Mouse (Mus musculus): ENCODE data around the gene Mecom. TPM values are rescaled to one million over a fixed set of nuclear protein-coding genes. Genes with fewer than 3 reads are reported as not detected.

Gene Mecom
- total and polyA plus RNA-seq, 2 experiments from 2014 or later: 1.9 to 3.9 TPM

- Histone ChIP-seq H3K9ac (no peak overlapping the region), H3K4me1 (ENCODE audit: insufficient read depth) (no peaks in the 10 kb centered on the region), H3K27me3 (ENCODE audit: insufficient read depth, low read length) (no peaks in the 10 kb centered on the region), H3K27ac (ENCODE audit: low read depth, low read length) (no peak overlapping the region), H3K36me3 (ENCODE audit: insufficient read depth) (no peaks in the 10 kb centered on the region), H3K4me2 (ENCODE audit: low read depth) (no peak overlapping the region), H3K4me3 (ENCODE audit: low read depth, low read length) (no peak overlapping the region), H3K9me3 (ENCODE audit: low read length) (no peaks in the 10 kb centered on the region)
- ATAC-seq (peak; percentile 42; the same call in 1 of the 2 replicates), DNase-seq (no peak)
- TF ChIP-seq CTCF (IDR thresholded peaks at IDR 0.05; ENCODE audit: low read depth): no peak
- 41% methylated on average over 6 of the region's 6 CpGs for WGBS
These were observed 193.7 kb downstream of the Mecom start for GRCm38 (mm10) chr3:30353878-30354727.

- H3K27ac ChIP-seq (ENCODE audit: low read depth, low read length): no peak overlapping the region
- no peak overlapping the region for H3K4me3 ChIP-seq (ENCODE audit: low read depth, low read length)
- no peaks in the 10 kb centered on the region for H3K36me3 ChIP-seq (ENCODE audit: insufficient read depth)
- peak; percentile 33 for TF ChIP-seq CTCF (IDR thresholded peaks at IDR 0.05; ENCODE audit: low read depth)
- 11% methylated on average over 7 of the region's 7 CpGs for WGBS
- ATAC-seq: no peak; the same call in 1 of the 2 replicates
- peak; percentile 18 for DNase-seq
- no peak overlapping the region for H3K4me2 ChIP-seq (ENCODE audit: low read depth)
- H3K4me1 ChIP-seq (ENCODE audit: insufficient read depth): no peaks in the 10 kb centered on the region
- H3K9ac ChIP-seq: no peak overlapping the region
- H3K27me3 ChIP-seq (ENCODE audit: insufficient read depth, low read length): no peaks in the 10 kb centered on the region
- H3K9me3 ChIP-seq (ENCODE audit: low read length): no peaks in the 10 kb centered on the region
These were observed 198.5 kb downstream of the Mecom start for GRCm38 (mm10) chr3:30349279-30349678.

- H3K4me1 ChIP-seq (ENCODE audit: insufficient read depth): no peaks in the 10 kb centered on the region
- WGBS: 88% methylated on average over 4 of the region's 4 CpGs
- no peak for TF ChIP-seq CTCF (IDR thresholded peaks at IDR 0.05; ENCODE audit: low read depth)
- no peaks in the 10 kb centered on the region for H3K9me3 ChIP-seq (ENCODE audit: low read length)
- H3K27me3 ChIP-seq (ENCODE audit: insufficient read depth, low read length): no peaks in the 10 kb centered on the region
- no peak overlapping the region for H3K27ac ChIP-seq (ENCODE audit: low read depth, low read length)
- no peak for DNase-seq
- no peak overlapping the region for H3K4me2 ChIP-seq (ENCODE audit: low read depth)
- ATAC-seq: no peak
- H3K36me3 ChIP-seq (ENCODE audit: insufficient read depth): no peaks in the 10 kb centered on the region
- no peak overlapping the region for H3K4me3 ChIP-seq (ENCODE audit: low read depth, low read length)
- H3K9ac ChIP-seq: no peak overlapping the region
These were observed 203.7 kb downstream of the Mecom start for GRCm38 (mm10) chr3:30344151-30344550.

- Histone ChIP-seq H3K27ac (ENCODE audit: low read depth, low read length) (no peak overlapping the region), H3K36me3 (ENCODE audit: insufficient read depth) (no peaks in the 10 kb centered on the region), H3K9ac (no peak overlapping the region), H3K4me3 (ENCODE audit: low read depth, low read length) (no peak overlapping the region), H3K27me3 (ENCODE audit: insufficient read depth, low read length) (no peaks in the 10 kb centered on the region), H3K4me2 (ENCODE audit: low read depth) (no peak overlapping the region), H3K9me3 (ENCODE audit: low read length) (no peaks in the 10 kb centered on the region), H3K4me1 (ENCODE audit: insufficient read depth) (no peaks in the 10 kb centered on the region)
- TF ChIP-seq CTCF (IDR thresholded peaks at IDR 0.05; ENCODE audit: low read depth): no peak
- no peak for ATAC-seq
- WGBS: 86% methylated on average over 6 of the region's 6 CpGs
- no peak for DNase-seq
These were observed 215.5 kb downstream of the Mecom start for GRCm38 (mm10) chr3:30332337-30332736.

GRCm38 (mm10) chr3:30330476-30330875 is 217.3 kb downstream of the Mecom start:
- ATAC-seq: no peak
- Histone ChIP-seq H3K27me3 (ENCODE audit: insufficient read depth, low read length) (no peaks in the 10 kb centered on the region), H3K9ac (no peak overlapping the region), H3K36me3 (ENCODE audit: insufficient read depth) (no peaks in the 10 kb centered on the region), H3K4me2 (ENCODE audit: low read depth) (no peak overlapping the region), H3K27ac (ENCODE audit: low read depth, low read length) (no peak overlapping the region), H3K4me3 (ENCODE audit: low read depth, low read length) (no peak overlapping the region), H3K9me3 (ENCODE audit: low read length) (no peaks in the 10 kb centered on the region), H3K4me1 (ENCODE audit: insufficient read depth) (no peaks in the 10 kb centered on the region)
- DNase-seq: no peak
- no peak for TF ChIP-seq CTCF (IDR thresholded peaks at IDR 0.05; ENCODE audit: low read depth)
- WGBS: 86% methylated on average over 3 of the region's 3 CpGs

GRCm38 (mm10) chr3:30330021-30330420 is 217.8 kb downstream of the Mecom start:
- Histone ChIP-seq H3K4me1 (ENCODE audit: insufficient read depth) (no peaks in the 10 kb centered on the region), H3K4me3 (ENCODE audit: low read depth, low read length) (no peak overlapping the region), H3K9me3 (ENCODE audit: low read length) (no peaks in the 10 kb centered on the region), H3K4me2 (ENCODE audit: low read depth) (no peak overlapping the region), H3K27me3 (ENCODE audit: insufficient read depth, low read length) (no peaks in the 10 kb centered on the region), H3K9ac (no peak overlapping the region), H3K27ac (ENCODE audit: low read depth, low read length) (no peak overlapping the region), H3K36me3 (ENCODE audit: insufficient read depth) (no peaks in the 10 kb centered on the region)
- no peak for TF ChIP-seq CTCF (IDR thresholded peaks at IDR 0.05; ENCODE audit: low read depth)
- 80% methylated on average over 3 of the region's 3 CpGs for WGBS
- DNase-seq (no peak), ATAC-seq (no peak)

- 20% methylated on average over 2 of the region's 2 CpGs for WGBS
- DNase-seq: no peak
- no peak for TF ChIP-seq CTCF (IDR thresholded peaks at IDR 0.05; ENCODE audit: low read depth)
- Histone ChIP-seq H3K4me2 (ENCODE audit: low read depth) (no peak overlapping the region), H3K4me3 (ENCODE audit: low read depth, low read length) (no peak overlapping the region), H3K36me3 (ENCODE audit: insufficient read depth) (no peaks in the 10 kb centered on the region), H3K9me3 (ENCODE audit: low read length) (no peaks in the 10 kb centered on the region), H3K9ac (no peak overlapping the region), H3K27me3 (ENCODE audit: insufficient read depth, low read length) (no peaks in the 10 kb centered on the region), H3K27ac (ENCODE audit: low read depth, low read length) (no peak overlapping the region), H3K4me1 (ENCODE audit: insufficient read depth) (no peaks in the 10 kb centered on the region)
- ATAC-seq: no peak
These were observed 232.9 kb downstream of the Mecom start for GRCm38 (mm10) chr3:30314955-30315354.

Measured in forebrain, postnatal 0 days (tissue).